Mouse (Mus musculus) adrenal gland, postnatal 36 days (tissue): ENCODE results near the gene Eral1. TPM values are rescaled to one million over a fixed set of nuclear protein-coding genes. Genes with fewer than 3 reads are reported as not detected.

Source experiments
- DNase-seq, 2 experiments: peaks; one replicate each; pipeline ENCODE4 v3.0.0; 2021; ENCODE audit warnings: mixed read lengths in 1 of 2
- long read RNA-seq, 2 experiments: library from polyadenylated mRNA; stranded (forward); transcript quantifications; one replicate each; pipeline ENCODE4 v2.0.0; 2021; ENCODE audit warnings: borderline sequencing depth in 2 of 2
- total RNA-seq, 2 experiments: library from RNA; stranded (reverse); gene quantifications; 2 replicates each; pipeline ENCODE4 v1.2.3; 2021

Eral1 gene
- total RNA-seq = 10 to 100 TPM; 30.0 to 33.6 TPM
- long read RNA-seq, experiment 1, transcript Eral1-201 (10 exons, 2,014 nt) = major isoform, 27 of 37 reads
- long read RNA-seq, experiment 1, partial matches to known transcripts = 1 of 37 reads
- long read RNA-seq, experiment 1, other reads (novel, unspliced or antisense) = 6 of 37 reads
- long read RNA-seq, experiment 2, transcript Eral1-201 (10 exons, 2,014 nt) = major isoform, 16 of 19 reads
- long read RNA-seq, experiment 2, partial matches to known transcripts = 0 of 19 reads
- long read RNA-seq, experiment 2, other reads (novel, unspliced or antisense) = 1 of 19 reads

DNA sequence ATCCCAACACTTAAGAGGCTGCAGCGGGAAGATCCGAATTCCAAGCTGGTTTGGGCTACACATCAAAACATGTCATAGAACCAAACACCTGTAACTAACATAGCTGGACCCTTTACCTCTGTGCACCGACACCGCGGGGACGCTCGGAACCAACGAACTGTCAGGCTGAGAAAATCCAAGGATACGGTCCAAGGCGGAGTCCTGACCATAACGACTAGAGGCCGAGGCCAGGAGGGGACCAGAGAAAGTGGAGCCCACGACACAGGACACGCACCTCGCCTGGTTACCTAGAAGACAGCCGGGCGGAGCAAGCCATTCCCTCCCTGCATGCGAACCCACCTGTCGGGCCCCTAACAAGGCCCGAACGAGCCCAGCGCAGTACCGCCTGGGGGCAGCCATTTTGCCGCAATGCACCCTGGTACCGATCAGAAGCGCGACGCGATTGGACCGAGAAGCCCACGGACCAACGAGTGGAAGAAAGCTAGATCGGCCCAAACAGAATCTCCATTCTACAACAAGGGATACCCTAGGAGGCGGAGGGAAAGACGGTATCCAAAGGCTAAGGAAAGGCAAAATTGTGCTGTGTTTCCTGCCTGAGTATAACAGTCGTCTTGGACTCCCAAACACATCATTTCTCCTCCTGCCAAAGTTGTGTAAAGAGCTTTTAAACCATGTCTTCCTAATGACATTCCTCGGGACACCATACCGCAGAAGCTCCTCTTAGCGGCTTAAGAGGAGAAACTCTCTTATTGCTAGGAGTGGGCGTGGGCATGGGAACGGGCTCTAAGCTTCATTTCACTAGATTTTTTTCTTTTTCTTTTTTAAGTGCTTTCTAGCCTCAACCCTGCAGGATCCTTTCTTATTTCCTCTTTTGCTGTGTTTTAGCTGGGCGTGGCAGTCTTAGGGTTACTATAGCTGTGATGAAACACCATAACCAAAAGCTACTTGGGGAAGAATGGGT, at the start of gene Eral1:
Gene Eral1, minus strand, starts transcription at position 423 of the 961 bp plus-strand sequence.
- DNase-seq = peak; percentile 89 to 90

DNA sequence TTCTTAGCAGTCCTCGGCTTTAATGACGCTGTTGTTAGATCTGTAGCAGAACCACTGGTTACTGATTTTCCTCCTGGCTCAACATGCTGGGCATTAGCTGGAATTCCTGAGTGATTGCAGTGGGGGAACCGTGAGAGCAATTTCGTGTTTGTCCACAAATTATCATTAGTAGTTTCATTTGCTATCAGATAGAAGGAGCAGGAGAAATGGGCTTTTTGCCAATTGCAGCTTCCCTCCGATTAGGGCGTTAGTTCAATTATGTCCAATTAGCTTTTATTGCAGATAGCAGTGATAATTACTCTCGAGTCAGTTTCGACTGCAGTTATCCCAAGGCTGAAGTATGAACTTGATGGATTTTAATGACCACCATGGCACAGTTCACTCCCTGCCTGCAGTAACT, 49.3 kb upstream of the Eral1 start:
- no peak for DNase-seq

DNA sequence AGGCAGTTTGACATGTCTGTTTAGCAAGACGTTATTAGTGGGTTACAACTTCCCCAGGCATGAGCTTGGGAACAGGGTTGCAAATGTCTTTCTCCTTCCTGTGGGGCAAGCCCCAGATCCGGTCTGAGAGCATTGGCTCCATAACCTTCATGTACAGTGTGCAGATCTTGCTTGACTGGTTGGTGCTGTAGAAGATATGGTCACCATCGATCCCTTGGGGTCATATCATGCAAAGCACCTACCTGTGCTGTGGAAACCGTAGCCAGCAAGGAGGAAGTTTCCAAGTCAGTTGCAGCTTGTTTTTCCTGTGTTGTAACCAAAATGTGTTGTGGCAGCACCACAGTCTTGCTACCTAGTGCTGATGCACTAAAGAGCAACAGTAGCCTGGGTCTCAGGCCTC, 46.6 kb upstream of the Eral1 start:
- DNase-seq = no peak

DNA sequence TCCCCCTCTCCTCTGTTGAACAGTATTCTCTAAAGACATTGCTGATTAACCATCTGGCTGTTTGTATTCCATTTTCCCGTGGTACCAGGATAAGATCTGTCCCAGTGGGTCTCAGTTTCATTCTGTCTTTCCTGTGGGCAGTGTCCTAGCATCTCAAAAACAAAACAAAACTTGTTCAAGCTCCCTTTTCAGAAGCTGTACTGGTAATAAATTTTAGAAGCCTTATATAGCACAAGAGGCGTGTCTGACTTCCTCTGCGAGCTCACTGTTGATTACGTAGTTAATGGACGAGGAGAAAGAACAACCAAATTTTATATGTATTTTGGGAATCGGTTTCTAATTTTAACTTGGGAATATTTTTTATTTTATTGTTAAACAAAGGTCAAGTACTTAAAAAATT, 45.5 kb upstream of the Eral1 start:
- no peak for DNase-seq

DNA sequence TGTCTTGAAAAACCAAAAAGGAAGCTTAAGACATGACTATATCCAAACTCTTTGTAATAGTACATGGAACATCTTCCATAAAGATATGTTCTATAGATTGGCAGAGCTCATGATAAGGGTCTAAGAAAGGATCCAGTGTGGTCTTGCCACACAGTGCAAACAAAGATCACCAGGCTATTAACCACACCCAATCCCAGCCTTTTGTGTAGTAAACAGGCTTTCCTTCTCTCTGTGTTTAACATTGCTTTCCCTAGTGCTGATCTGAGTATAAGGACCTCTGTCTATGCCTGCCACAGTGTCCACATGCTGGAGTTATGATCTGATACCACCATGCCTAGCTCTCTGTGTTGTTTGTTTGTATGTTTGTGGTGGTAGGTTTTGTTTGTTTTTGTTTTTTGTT, 43.6 kb upstream of the Eral1 start:
- no peak for DNase-seq

DNA sequence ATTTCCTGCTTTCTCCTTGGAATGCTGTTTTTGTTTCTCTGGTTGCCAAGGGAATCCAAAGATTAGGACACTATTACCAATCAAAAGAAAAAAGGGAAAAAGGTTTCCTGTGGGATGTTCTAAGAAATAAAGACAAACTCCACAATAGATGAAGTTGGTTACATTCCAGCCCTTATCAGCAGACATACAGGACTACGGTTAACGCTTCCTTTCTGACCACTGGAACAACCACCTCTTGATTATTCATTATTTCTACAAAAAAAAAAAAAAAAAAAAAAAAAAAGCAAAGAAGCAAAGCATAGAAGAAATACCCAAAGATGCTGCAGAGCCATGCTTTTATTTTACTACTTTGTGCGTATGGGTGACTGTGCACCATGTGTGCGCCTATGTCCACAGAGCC, 42.6 kb upstream of the Eral1 start:
- no peak for DNase-seq

DNA sequence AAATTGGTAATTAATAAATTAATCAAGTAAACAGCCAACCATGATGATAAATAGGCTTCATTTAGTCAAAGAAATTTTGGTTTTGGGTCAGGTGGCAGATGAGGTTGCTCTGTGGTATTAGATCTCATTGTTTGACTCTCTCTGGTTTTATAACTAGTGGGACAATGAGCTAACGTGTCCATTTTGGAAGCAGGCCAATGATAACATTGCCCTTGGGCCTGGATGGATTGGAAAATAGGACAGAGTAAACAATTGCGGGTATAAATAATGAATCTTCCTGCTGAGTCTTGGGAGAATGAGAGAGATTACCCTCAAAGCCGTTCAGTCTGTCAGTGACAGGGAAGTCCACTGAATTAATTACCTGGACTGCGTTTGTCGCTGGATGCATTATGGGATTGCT, 41.0 kb upstream of the Eral1 start:
- DNase-seq = peak; percentile 58 to 63

DNA sequence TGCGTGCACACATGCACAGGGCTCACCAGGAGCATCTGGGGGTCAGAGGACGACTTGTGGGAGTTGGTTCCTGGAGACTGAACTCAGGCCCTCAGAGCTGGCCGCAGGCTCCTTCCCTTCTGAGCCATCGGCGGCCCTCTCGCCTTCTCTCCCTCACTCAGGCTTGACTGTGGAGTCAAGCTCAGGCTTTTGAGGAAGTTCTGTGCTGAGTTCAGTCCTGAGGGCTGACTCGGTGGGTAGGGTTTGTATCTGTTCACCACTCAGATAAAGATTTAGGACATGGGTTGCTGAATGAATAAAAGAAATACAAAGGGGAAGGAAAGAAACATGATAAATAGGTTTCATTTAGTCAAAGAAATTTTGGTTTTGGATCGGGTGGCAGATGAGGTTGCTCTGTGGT, 39.7 kb upstream of the Eral1 start:
- DNase-seq = no peak

DNA sequence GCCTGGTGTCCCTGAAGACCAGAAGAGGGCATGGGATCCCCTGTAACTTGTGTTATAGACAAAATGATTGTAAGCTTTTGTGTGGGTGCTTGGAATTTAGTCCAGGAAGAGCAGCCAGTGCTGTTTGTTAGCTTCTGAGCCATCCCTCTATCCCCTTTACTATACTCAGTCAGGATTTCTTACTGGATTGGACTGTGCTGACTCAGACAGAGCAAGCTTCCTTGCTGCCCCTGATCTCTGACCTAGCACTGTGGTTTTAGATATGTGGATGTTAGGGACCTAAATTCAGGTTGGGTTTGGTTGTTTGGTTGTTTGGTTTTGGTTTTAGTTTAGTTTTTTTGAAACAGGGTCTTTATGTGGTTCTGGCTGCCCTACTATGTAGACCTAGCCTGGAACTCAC, 38.3 kb upstream of the Eral1 start:
- DNase-seq = peak in 1 of 2 experiments; percentile 19

DNA sequence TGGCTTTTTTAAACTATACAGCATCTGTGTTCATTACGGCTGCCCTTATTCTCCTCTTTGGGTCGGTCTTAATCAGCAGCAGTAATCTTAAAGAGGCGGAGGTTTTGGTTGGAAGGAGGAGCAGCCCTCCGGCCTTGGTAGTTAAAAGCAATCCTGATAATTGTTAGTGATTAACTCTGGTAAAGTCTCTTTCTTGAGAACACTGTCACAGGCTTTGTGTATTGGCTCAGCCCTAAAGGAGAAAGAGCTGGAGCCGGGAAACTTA, 35.9 kb upstream of the Eral1 start:
- DNase-seq = no peak

DNA sequence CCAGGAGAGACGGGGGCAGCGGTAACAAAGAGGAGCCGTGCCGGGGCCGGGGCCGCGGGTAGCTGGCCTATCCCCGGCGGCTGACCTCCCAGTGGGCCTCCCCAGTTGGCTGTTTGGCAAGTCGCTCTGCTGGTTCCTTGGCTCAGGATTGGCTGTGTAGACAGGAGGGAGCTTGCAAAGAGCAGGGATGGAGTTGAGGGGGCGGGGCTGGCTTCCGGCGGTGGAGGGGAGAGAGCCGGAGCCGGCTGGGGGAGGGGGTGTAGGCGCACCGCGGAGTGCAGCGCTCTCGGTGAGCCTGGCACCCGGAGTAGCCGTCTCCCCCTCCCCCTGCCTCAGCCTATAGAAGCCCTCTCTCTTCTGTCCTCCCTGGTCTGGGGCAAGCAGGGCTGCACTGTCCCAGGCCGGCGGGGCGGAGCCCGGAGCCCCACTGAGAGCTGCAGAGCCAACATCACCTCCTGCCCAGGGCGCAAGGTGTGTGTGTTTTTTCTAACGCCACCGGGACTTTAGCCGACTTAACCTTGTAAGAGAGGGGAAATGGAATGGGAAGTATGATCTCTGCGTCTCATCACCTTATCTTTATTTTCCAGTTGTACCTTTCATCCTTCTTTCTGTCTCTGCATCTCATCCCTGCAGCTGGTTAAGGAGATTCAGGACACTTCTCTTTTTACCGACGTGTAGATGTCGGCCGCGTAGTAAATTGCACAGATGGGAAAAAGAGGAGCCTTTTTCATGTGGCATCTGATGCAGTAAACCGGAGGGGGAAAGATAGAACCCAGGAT, 35.4 kb upstream of the Eral1 start:
- DNase-seq = peak; percentile 97 to 98

DNA sequence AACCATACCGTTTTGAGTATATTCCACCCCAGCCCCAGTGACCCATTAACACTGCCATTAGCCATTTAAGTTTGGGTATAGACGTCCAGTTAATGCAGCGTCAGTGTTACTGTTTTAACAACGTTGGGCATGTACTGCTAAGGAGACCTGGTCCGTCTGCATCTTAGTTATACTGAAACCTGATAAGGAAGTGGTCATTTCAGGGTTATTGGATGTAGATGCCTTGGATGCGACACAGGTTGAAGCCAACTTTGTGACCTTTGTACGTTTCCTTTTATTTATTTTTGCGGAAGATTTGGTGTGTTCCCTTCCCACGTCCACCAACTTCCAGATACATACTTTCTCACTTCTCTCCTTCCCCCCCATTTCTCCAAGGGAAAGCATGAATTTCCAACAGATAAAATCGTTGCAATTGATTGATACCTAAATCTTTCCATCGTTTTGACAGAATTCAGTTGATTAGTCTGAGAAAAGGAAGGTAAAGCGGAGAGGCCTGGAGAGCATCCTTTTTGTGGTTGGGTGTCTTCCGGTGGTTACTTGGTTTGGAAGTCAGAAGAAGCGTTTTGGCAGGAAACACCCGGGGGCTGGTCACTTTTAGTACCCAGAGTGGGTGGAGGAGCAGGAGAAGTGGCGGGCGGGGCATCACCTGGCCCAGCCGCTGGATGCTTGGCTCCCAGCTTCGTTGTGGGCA, 34.6 kb upstream of the Eral1 start:
- no peak for DNase-seq

DNA sequence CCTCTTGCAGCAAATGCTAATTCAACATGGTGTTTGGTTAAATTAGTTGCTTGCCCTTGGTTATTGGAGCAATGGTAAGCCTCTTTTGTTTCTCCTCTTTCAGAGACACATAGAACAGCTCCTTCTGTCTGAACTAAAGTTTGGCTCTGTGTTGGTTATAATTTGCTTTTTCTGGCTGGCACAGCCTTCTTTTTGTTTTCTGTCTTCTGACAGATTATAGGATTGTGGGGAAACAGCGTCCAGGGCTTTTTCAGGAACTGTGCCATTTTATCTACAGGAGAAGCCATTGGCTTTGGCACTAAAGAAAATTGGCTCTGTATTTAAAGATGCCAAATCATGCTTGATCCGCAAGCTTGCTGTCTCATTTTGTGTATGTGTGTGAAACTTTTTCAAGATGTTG, 33.4 kb upstream of the Eral1 start:
- DNase-seq = no peak

DNA sequence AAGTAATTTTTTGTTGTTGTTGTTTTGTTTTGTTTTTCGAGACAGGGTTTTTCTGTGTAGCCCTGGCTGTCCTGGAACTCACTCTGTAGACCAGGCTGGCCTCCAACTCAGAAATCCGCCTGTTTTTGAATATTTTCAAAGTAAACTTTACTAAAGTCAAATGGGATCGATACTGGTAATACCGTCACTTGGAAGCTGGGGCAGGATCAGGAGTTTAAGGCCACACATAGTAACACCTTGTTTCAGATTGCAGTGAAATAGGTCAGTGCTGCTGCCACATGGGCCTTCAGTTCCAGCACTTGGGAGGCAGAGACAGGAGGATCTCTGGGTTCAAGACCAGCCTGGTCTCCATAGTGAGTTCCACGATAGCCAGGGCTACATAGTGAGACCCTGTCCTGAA, 24.3 kb upstream of the Eral1 start:
- no peak for DNase-seq

DNA sequence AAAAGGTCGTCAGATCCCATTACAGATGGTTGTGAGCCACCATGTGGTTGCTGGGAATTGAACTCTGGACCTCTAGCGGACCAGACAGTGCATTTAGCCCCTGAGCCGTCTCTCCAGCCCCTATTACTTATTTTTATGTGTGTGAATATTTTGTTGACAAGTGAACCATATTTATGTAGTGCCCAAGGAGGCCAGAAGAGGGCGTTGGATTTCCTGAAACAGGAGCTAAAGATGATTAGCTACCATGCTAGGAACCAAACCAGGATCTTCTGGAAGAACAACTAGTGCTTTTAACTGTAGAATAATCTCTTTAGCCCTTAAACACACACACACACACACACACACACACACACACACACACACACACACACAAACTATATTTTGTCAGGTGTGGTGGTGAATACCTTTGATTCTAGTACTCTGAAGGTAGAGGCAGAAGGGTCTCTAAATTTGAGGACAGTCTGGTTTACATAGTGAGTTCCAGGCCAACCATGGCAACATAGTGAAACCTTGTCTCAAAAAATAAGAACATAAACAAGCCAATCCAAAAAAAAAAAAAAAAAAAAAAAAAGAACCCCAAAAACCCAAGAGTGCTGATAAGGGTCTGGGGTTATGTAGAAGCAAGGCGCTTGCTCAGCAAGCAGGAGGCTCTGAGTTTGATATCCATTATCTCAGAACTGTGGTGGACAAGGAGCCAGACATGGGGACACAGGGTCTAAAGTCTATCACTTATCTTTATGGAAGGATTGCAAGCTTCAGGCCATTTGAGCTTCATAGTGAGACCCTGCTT, 23.0 kb upstream of the Eral1 start:
- DNase-seq = no peak

DNA sequence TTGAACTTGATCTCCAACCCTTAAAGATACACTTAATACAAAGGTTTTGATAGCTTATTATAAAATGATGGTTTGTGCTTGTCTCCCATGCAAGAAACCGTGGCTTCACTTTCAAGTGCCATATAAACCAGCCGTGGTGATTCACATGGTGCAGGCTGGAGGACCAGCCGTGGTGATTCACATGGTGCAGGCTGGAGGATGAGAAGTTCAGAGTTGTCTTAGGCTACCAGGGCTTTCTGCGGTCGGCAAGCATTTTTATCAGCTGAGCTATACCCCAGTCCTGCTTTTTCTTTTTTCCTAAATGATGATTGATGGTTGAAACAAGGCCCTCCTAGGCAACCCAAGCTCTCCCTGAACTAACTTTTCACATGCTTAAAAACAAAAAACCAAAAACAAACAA, 22.0 kb upstream of the Eral1 start:
- DNase-seq = peak; percentile 23 to 29

DNA sequence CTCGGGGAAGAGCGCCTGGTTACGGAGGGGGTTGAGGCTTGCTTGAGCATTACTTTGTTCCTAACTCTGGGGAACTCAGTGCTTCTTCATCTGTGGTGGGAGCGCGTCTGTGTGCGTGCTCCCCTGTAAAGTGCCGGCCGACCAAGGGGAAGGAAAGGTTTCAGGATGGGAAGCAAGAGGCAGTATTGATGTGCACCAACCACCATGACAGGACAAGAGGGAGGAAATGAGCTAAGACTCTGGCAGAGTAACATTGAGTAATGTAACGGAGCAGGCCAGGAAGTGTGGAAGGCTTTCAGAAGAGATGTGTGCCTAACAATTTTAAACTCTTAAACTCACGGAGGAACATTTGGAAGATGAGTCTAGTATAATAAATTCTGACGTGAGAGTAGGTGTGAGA, 20.6 kb upstream of the Eral1 start:
- DNase-seq = no peak

DNA sequence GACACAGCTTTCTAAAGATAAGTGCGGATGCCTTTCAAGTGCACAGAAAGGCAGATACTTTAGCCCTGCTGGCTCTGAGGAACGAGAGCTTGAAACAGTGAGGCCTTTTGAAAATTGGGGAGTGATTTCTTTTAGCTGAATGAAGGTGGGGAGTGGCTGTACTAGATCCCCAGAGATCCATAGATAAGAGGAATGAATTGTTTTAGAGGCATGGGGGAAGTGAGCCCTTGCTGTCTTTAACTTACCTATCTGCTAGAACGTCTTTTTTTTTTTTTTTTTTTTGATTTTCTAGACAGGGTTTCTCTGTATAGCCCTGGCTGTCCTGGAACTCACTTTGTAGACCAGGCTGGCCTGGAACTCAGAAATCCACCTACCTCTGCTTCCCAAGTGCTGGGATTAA, 16.9 kb upstream of the Eral1 start:
- no peak for DNase-seq

DNA sequence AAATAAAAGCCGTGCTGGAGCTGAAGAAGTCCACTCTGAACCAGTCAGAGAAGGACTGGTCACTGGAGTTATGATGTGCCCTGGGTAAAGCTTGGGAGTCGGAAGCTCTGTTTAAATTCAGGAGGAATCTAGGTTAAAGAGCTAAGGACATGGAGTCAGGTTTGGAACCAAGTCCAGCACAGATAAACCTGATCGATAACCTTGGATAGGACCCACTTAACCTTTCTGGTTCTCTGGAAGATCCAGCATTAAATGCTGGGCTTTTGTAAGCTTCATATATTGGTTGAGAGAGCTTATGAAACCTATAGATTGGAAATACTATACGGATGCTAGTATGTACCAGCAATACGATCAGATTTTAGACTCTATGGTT, 14.9 kb upstream of the Eral1 start:
- no peak for DNase-seq

DNA sequence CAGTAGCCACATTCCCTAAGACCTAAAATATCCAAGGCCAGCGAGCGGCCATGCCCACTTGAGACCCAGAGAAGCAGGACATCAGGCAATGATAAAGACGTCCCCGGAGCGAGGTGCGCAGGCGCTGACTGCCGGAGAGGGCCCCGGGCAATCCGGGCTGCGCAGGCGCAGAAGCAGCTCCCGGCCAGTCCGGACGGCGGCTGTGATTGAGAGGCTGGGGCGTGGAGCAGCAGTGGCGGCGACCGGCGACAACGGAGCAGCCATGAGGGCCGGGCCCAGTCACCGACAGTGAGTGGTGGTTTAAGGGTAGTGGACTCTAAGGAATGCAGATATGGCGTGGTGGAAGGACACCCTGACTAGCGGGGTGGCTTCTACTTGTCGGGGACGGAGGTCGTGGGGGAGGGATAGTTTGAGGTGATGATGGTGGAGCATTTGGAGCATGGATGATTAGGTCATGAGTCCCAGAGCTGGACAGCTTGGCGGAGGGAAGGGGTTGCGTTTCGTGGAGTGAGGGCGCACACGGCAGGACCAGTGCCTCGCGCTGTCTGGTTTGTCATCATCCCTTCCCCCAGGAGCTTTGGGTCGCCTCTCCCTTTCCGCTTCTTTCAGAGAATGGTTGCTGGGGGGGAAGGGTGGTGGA, 14.4 kb upstream of the Eral1 start, which contains the start of gene Fam222b:
Gene Fam222b, plus strand, starts transcription at position 157 of the 640 bp plus-strand sequence.
- DNase-seq = peak; percentile 97 to 98

DNA sequence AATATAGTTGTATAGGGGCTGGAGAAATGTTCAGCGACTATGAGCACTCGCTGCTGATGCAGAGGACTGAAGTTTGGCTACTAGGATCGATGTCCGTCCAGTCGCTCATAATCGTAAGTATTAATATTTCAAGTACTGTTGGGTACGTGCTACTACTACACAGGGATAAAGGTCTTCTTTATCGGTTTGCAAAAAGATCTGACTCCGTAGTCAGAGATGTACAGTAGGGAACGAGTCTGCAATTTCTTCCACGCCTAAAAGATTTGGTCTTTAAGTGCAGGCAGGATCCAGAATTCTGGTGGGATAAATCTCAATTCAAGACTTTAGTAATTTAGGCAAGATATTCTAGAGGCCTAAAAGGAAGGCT, 13.9 kb upstream of the Eral1 start:
- DNase-seq = no peak
